Mouse (Mus musculus) bone marrow macrophage, adult 2 months (primary cell): Measurements from ENCODE around the gene Rnh1. TPM values are rescaled to one million over a fixed set of nuclear protein-coding genes. Genes with fewer than 3 reads are reported as not detected.

Experiments
- H3K27ac ChIP-seq: 2 replicates; pipeline ENCODE4 v1.5.1; 2012; ENCODE audit warnings: low read depth, low read length; ENCODE audit not compliant: insufficient read depth
- H3K4me1 ChIP-seq: 2 replicates; pipeline ENCODE4 v1.6.1; 2012; ENCODE audit warnings: low read length; ENCODE audit not compliant: control insufficient read depth, insufficient read depth
- H3K4me3 ChIP-seq: 2 replicates; pipeline ENCODE4 v1.5.1; 2012; ENCODE audit warnings: mild to moderate bottlenecking, low read length, moderate library complexity; ENCODE audit not compliant: insufficient read depth
- CTCF ChIP-seq: IDR thresholded peaks from 2 replicates; pipeline ENCODE4 v1.5.1; 2012; ENCODE audit warnings: low read depth, mild to moderate bottlenecking, low read length, moderate library complexity
- POLR2A ChIP-seq: IDR thresholded peaks from 2 replicates; pipeline ENCODE4 v1.6.1; 2012; ENCODE audit warnings: mild to moderate bottlenecking, low read depth, low read length, borderline replicate concordance
- polyA plus RNA-seq: library from polyadenylated mRNA; stranded (reverse); fragments of >200 nt; gene quantifications from 2 replicates; pipeline ENCODE4 v1.2.4, GENCODE M21; 2012; ENCODE audit not compliant: missing spikeins, insufficient read depth, insufficient read length

Rnh1 gene
- polyA plus RNA-seq, 1 experiment: 141 TPM

DNA sequence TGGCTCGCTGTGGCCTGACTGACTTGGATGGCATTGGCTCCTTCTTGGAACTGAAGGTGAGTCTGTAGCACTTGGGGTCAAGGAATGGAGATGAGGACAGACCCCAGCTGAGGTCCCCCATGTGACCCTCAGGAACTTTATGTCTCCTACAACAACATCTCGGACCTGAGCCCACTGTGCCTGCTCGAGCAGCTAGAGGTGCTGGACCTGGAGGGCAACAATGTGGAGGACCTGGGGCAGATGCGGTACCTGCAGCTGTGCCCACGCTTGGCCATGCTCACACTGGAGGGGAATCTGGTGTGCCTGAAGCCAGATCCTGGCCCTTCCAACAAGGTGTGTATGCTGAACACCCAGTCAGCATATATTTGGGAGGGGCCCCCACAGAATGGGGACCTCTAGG lies 32.8 kb upstream of the Rnh1 start:
- Histone ChIP-seq H3K27ac (no peak overlapping the region), H3K4me1 (peaks cover 5% of the 10 kb centered on the region; the same call in 1 of the 2 replicates), H3K4me3 (no peak overlapping the region)
- TF ChIP-seq CTCF: no peak
- no peak for TF ChIP-seq POLR2A

- no peak overlapping the region for H3K27ac ChIP-seq
- H3K4me3 ChIP-seq: no peak overlapping the region
- H3K4me1 ChIP-seq: peaks cover 5% of the 10 kb centered on the region; the same call in 1 of the 2 replicates
- TF ChIP-seq POLR2A (no peak), CTCF (no peak)
Observed at GRCm38 (mm10) chr7:141204546-141204945, 31.9 kb upstream of the Rnh1 start.

DNA sequence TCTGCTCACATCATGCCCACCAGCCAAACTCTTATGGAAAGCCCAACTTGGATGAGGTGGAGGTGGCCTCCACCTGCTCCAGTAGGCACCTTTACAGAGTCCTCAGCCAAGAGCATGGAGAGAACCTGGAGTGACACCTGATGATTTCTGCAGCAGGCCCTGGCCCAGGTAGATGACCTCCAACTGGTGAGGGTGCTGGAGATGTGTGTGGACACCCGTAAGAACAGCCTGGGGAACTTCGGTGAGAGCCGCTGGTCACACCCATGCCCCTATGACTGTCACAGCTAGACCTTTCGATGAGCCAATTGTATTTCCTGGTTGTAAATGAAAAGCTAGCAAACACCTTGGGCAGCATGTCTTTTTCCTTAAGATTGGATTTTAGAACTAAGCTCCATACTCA lies 25.5 kb upstream of the Rnh1 start:
- Histone ChIP-seq H3K27ac (no peak overlapping the region), H3K4me3 (no peak overlapping the region), H3K4me1 (0 out of 2 replicates have a peak, but pooled peaks cover 2% of the 10 kb centered on the region)
- TF ChIP-seq CTCF (no peak), POLR2A (no peak)

- Histone ChIP-seq H3K4me1 (peaks cover 6% of the 10 kb centered on the region), H3K27ac (no peak overlapping the region)
Observed at GRCm38 (mm10) chr7:141196619-141197282, 24.1 kb upstream of the Rnh1 start.

GRCm38 (mm10) chr7:141195754-141196153 lies 23.1 kb upstream of the Rnh1 start:
- Histone ChIP-seq H3K27ac (no peak overlapping the region), H3K4me3 (no peak overlapping the region), H3K4me1 (peaks cover 6% of the 10 kb centered on the region)
- no peak for TF ChIP-seq POLR2A

More at GRCm38 (mm10) chr7:141196619-141197282, 24.1 kb upstream of the Rnh1 start:
- TF ChIP-seq POLR2A (no peak), CTCF (no peak)
- H3K4me3 ChIP-seq: no peak overlapping the region

DNA sequence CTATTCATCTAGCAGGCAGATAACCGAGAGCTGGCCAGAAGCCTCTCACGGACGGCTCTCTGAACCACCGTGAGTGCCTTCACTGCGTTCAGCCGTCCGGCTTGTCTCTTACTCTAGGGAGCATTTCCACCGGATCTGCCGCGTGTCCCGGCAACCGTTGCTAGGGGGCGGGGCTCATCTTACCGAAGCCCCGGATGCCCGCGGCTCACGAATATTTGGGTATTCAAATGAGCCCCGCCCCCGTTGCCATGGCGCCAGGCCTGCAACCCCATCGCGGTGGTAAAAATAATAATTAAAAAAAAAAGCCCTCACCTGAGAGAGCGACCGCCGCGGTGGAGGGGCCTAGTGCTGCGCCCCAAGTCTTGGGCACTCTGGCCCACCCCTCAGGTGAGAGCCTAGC lies 22.2 kb upstream of the Rnh1 start:
- peak overlapping the region; percentile 70 for H3K4me3 ChIP-seq
- H3K27ac ChIP-seq: no peak overlapping the region
- TF ChIP-seq CTCF (no peak), POLR2A (no peak)
- peaks cover 6% of the 10 kb centered on the region for H3K4me1 ChIP-seq

GRCm38 (mm10) chr7:141194409-141194808 lies 21.8 kb upstream of the Rnh1 start:
- peak overlapping the region; percentile 70 for H3K4me3 ChIP-seq
- no peak for TF ChIP-seq POLR2A
- no peak for TF ChIP-seq CTCF
- 0 out of 2 replicates have a peak overlapping the region, but pooled peaks have one; percentile 30 for H3K27ac ChIP-seq
- H3K4me1 ChIP-seq: peaks cover 6% of the 10 kb centered on the region

GRCm38 (mm10) chr7:141193948-141194347 lies 21.3 kb upstream of the Rnh1 start, which contains the start of the genes Hras and Lrrc56:
Gene Hras, minus strand, starts transcription at chr7:141194005.
Gene Lrrc56, plus strand, starts transcription at chr7:141194157.
- H3K4me3 ChIP-seq: peak within 1 kb of the TSS; percentile 82
- H3K27ac ChIP-seq: peak within 1 kb of the TSS; percentile 40
- H3K4me1 ChIP-seq: peaks cover 6% of the 10 kb centered on the region
- TF ChIP-seq CTCF: no peak
- TF ChIP-seq POLR2A: peak; percentile 78; the same call in 1 of the 2 replicates

- peak overlapping the region; percentile 82 for H3K4me3 ChIP-seq
- TF ChIP-seq POLR2A (no peak), CTCF (no peak)
- H3K4me1 ChIP-seq: peaks cover 6% of the 10 kb centered on the region
- peak overlapping the region; percentile 40 for H3K27ac ChIP-seq
Observed at GRCm38 (mm10) chr7:141193348-141193856, 20.7 kb upstream of the Rnh1 start.

DNA sequence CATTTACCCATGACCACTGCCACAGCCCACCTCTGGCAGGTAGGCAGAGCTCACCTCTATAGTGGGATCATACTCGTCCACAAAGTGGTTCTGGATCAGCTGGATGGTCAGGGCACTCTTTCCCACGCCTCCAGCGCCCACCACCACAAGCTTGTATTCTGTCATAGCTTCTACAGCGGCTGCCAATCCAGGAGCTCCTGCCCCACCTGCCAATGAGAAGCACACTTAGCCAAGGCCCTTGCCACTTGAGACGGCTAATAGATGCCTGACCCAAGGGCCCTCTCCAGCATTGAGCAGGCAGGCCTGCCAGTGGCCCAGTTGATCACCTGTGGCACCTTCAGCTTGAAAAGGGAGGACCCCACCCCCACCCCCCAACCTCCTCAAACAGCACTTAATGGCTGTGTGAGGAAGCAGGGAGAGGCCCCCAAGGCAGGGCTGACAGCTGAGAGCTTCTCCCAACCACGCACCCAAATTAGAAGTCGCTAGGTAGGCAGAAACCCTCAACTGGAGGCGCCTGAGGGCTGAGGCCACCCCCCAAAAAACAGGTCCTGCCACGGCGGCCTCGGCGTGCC lies 20.2 kb upstream of the Rnh1 start:
- H3K27ac ChIP-seq: no peak overlapping the region; the same call in 1 of the 2 replicates
- TF ChIP-seq CTCF (no peak), POLR2A (no peak)
- H3K4me3 ChIP-seq: peak overlapping the region; percentile 82
- peaks cover 6% of the 10 kb centered on the region for H3K4me1 ChIP-seq
